Comparison of ENCODE assay signal across 9 mouse cellular contexts in the genomic region with DNA sequence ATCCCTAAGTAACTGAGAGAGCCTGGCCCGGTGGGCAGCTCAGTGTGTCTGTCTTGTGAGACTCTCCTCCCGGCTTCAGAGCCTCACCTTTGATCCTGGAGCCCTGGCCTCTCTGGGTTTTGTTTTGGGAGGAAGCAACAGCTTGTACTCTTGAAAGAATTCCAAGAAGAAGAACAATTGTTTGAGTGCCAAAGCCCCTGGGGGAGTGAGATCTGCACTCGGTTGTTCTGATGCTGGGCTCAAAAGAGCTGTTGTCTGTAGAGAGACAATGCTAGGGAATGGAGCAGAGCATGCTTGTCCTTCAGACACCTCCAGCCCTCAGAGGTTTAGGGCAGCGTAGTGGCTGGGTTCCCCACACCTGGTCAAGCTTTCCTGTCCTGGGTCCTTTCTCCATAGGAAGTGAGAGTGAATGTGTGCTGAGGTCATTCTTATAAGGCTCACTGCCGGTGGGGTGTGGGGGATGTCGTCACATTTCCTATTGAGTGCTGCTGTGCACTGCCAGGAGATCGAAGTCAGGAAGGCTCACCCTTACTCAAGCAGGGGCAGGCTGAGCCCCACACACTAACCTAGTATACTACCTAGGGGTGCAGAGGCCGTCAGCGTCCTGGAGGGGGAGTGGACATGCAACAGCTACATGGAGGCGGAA. TPM values are rescaled to one million over a fixed set of nuclear protein-coding genes. Genes with fewer than 3 reads are reported as not detected.
DNase-seq lines count a peak whose midpoint lies in the region; ATAC-seq and TF ChIP-seq lines count a peak whose summit lies in the region.
"Had no signal": no experiment of that assay in that cellular context is flagged by ENCODE, and none has a peak within 500 bp of the region (broad histone marks: within the 10 kb centered on the region; RNA-seq: fewer than 3 reads in every experiment).

No protein-coding gene starts in this region.

- 62% methylated on average over 10 of the region's 10 CpGs for WGBS in forebrain, embryonic 10.5 days
- 53% methylated on average over 10 of the region's 10 CpGs for WGBS in forebrain, postnatal 0 days
- 52% methylated on average over 10 of the region's 10 CpGs for WGBS in liver, embryonic 13.5 days (ENCODE audit: insufficient replicate concordance)
- WGBS in liver, postnatal 0 days (ENCODE audit: insufficient replicate concordance): 45% methylated on average over 10 of the region's 10 CpGs

- H3K4me3 ChIP-seq in forebrain, embryonic 10.5 days: no peak overlapping the region
- H3K4me3 ChIP-seq in forebrain, postnatal 0 days (ENCODE audit: low read depth, low read length): no peak overlapping the region
- H3K4me3 ChIP-seq in liver, embryonic 13.5 days (replicated peaks): no peak overlapping the region
- H3K4me3 ChIP-seq in cortical plate, adult 2 months (ENCODE audit: insufficient read depth, low read length): no peak overlapping the region
- H3K4me3 ChIP-seq in liver, postnatal 0 days (ENCODE audit: low read depth, low read length): no peak overlapping the region

- peaks cover 11% of the 10 kb centered on the region for H3K36me3 ChIP-seq in forebrain, embryonic 10.5 days (replicated peaks)
- H3K36me3 ChIP-seq in forebrain, postnatal 0 days (ENCODE audit: insufficient read depth): no peaks in the 10 kb centered on the region
- H3K36me3 ChIP-seq in liver, embryonic 13.5 days: no peaks in the 10 kb centered on the region
- H3K36me3 ChIP-seq in liver, postnatal 0 days (replicated peaks; ENCODE audit: insufficient read depth, low read length): no peaks in the 10 kb centered on the region; the same call in 1 of the 2 replicates

- no peak for TF ChIP-seq POLR2A in cortical plate, adult 2 months (IDR thresholded peaks at IDR 0.05; ENCODE audit: extremely low read depth, insufficient read depth, low read length)

- no peak for TF ChIP-seq CTCF in forebrain, postnatal 0 days (IDR thresholded peaks at IDR 0.05; ENCODE audit: low read depth)
- TF ChIP-seq CTCF in cortical plate, adult 2 months (IDR thresholded peaks at IDR 0.05; ENCODE audit: extremely low read depth, insufficient read depth, low read length): no peak
- no peak for TF ChIP-seq CTCF in liver, postnatal 0 days (IDR thresholded peaks at IDR 0.05; ENCODE audit: low read depth)

- no peak for ATAC-seq in forebrain, postnatal 0 days
- ATAC-seq in liver, embryonic 13.5 days (ENCODE audit: low read depth): no peak
- ATAC-seq in liver, postnatal 0 days: no peak
- ATAC-seq: activated CD4-positive, CD25-positive, alpha-beta regulatory T cell, adult 4 months had no signal

- DNase-seq in forebrain, embryonic 10.5 days (ENCODE audit: extremely low spot score, low spot score): no peak
- no peak for DNase-seq in forebrain, postnatal 0 days
- no peak for DNase-seq in liver, embryonic 13.5 days
- no peak for DNase-seq in liver
- peak; percentile 33 for DNase-seq in liver, postnatal 0 days
- DNase-seq in spleen, adult 18-20 months: no peak
- DNase-seq in thymus, adult 18-20 months: no peak

- H3K9ac ChIP-seq in forebrain, postnatal 0 days: no peak overlapping the region
- 0 out of 2 replicates have a peak overlapping the region, but pooled peaks have one; percentile 8 for H3K9ac ChIP-seq in liver, embryonic 13.5 days
- H3K9ac ChIP-seq in liver, postnatal 0 days (replicated peaks): no peak overlapping the region

- no peaks in the 10 kb centered on the region for H3K9me3 ChIP-seq in forebrain, embryonic 10.5 days
- H3K9me3 ChIP-seq in forebrain, postnatal 0 days (ENCODE audit: low read length): no peaks in the 10 kb centered on the region
- H3K9me3 ChIP-seq in liver, embryonic 13.5 days (replicated peaks): no peaks in the 10 kb centered on the region
- no peaks in the 10 kb centered on the region for H3K9me3 ChIP-seq in liver, postnatal 0 days (ENCODE audit: low read length)

- peaks cover 33% of the 10 kb centered on the region for H3K4me1 ChIP-seq in forebrain, embryonic 10.5 days
- H3K4me1 ChIP-seq in forebrain, postnatal 0 days (ENCODE audit: insufficient read depth): no peaks in the 10 kb centered on the region
- H3K4me1 ChIP-seq in liver, embryonic 13.5 days (replicated peaks): peaks cover 97% of the 10 kb centered on the region
- peaks cover 7% of the 10 kb centered on the region for H3K4me1 ChIP-seq in cortical plate, adult 2 months (ENCODE audit: control insufficient read depth, insufficient read depth, low read length)
- peaks cover 73% of the 10 kb centered on the region for H3K4me1 ChIP-seq in liver, postnatal 0 days (ENCODE audit: insufficient read depth)

- no peak for TF ChIP-seq EP300 in liver, postnatal 0 days (IDR thresholded peaks at IDR 0.05; ENCODE audit: low read depth)

- H3K27me3 ChIP-seq in forebrain, embryonic 10.5 days (ENCODE audit: poor library complexity, severe bottlenecking): no peaks in the 10 kb centered on the region
- H3K27me3 ChIP-seq in forebrain, postnatal 0 days (ENCODE audit: insufficient read depth, low read length): no peaks in the 10 kb centered on the region
- peaks cover 4% of the 10 kb centered on the region; the same call in 1 of the 2 replicates for H3K27me3 ChIP-seq in liver, embryonic 13.5 days
- no peaks in the 10 kb centered on the region for H3K27me3 ChIP-seq in liver, postnatal 0 days (ENCODE audit: insufficient read depth, low read length)

- H3K4me2 ChIP-seq in forebrain, postnatal 0 days (ENCODE audit: low read depth): no peak overlapping the region
- H3K4me2 ChIP-seq in liver, embryonic 13.5 days: no peak overlapping the region
- H3K4me2 ChIP-seq in liver, postnatal 0 days (ENCODE audit: low read depth, low read length): no peak overlapping the region; the same call in 1 of the 2 replicates

- H3K27ac ChIP-seq in forebrain, embryonic 10.5 days: peak overlapping the region; percentile 21
- no peak overlapping the region for H3K27ac ChIP-seq in forebrain, postnatal 0 days (ENCODE audit: low read depth, low read length)
- H3K27ac ChIP-seq in liver, embryonic 13.5 days: no peak overlapping the region
- H3K27ac ChIP-seq in cortical plate, adult 2 months (ENCODE audit: insufficient read depth, low read length): peak overlapping the region; percentile 62
- peak overlapping the region; percentile 29; the same call in 1 of the 2 replicates for H3K27ac ChIP-seq in liver, postnatal 0 days (ENCODE audit: low read depth)

RNA-seq across cellular contexts. Expression of a gene that starts 16.9 kb away (rescaled TPM):
- 178 and 183 TPM in 2 replicates for polyA plus RNA-seq in forebrain, embryonic 10.5 days (2016; fragmentation: Nextera tagmentation; extraction: Ambion mirVana)
- 38.4 and 48.4 TPM in 2 replicates for total RNA-seq in forebrain, postnatal 0 days (2014; rRNA removed)
- polyA plus RNA-seq in forebrain, postnatal 0 days (2015; fragmentation: Nextera tagmentation; extraction: Ambion mirVana): 103 and 104 TPM in 2 replicates
- polyA plus RNA-seq in liver, embryonic 13.5 days (2015; fragmentation: Nextera tagmentation; extraction: Ambion mirVana): 84.4 and 86.3 TPM in 2 replicates
- polyA plus RNA-seq in cortical plate, adult 2 months (2012; rRNA removed): 100 and 103 TPM in 2 replicates
- polyA plus RNA-seq in liver, postnatal 0 days (2015; fragmentation: Nextera tagmentation; extraction: Ambion mirVana): 69.3 and 71.1 TPM in 2 replicates

RNA-seq across cellular contexts. Expression of a gene that starts 19.3 kb away (rescaled TPM):
- 1.4 and 2.0 TPM in 2 replicates for polyA plus RNA-seq in forebrain, embryonic 10.5 days (2016; fragmentation: Nextera tagmentation; extraction: Ambion mirVana)
- 6.1 and 17.6 TPM in 2 replicates for total RNA-seq in forebrain, postnatal 0 days (2014; rRNA removed)
- polyA plus RNA-seq in forebrain, postnatal 0 days (2015; fragmentation: Nextera tagmentation; extraction: Ambion mirVana): 1.1 and 2.0 TPM in 2 replicates
- polyA plus RNA-seq in liver, embryonic 13.5 days (2015; fragmentation: Nextera tagmentation; extraction: Ambion mirVana): 1.6 and 2.1 TPM in 2 replicates
- polyA plus RNA-seq in cortical plate, adult 2 months (2012; rRNA removed): 10.0 and 10.7 TPM in 2 replicates
- 1.5 and 2.0 TPM in 2 replicates for polyA plus RNA-seq in liver, postnatal 0 days (2015; fragmentation: Nextera tagmentation; extraction: Ambion mirVana)

RNA-seq across cellular contexts. Expression of a gene that starts 49.0 kb away (rescaled TPM):
- polyA plus RNA-seq in forebrain, embryonic 10.5 days (2016; fragmentation: Nextera tagmentation; extraction: Ambion mirVana): 36.3 and 36.4 TPM in 2 replicates
- total RNA-seq in forebrain, postnatal 0 days (2014; rRNA removed): 21.3 and 22.5 TPM in 2 replicates
- 19.1 and 27.2 TPM in 2 replicates for polyA plus RNA-seq in forebrain, postnatal 0 days (2015; fragmentation: Nextera tagmentation; extraction: Ambion mirVana)
- 2.7 and 2.8 TPM in 2 replicates for polyA plus RNA-seq in liver, embryonic 13.5 days (2015; fragmentation: Nextera tagmentation; extraction: Ambion mirVana)
- polyA plus RNA-seq in cortical plate, adult 2 months (2012; rRNA removed): 2.5 and 3.7 TPM in 2 replicates
- polyA plus RNA-seq in liver, postnatal 0 days (2015; fragmentation: Nextera tagmentation; extraction: Ambion mirVana): 1.3 and 1.4 TPM in 2 replicates

Comparison
In these comparisons a context has a peak if more than half of its experiments do, and no peak if none do; other contexts are left out.
1. H3K27ac ChIP-seq: peak in forebrain, embryonic 10.5 days (single experiment), cortical plate, adult 2 months (single experiment) and liver, postnatal 0 days (single experiment); none in forebrain, postnatal 0 days (single experiment) and liver, embryonic 13.5 days (single experiment).